Mouse (Mus musculus): ENCODE data around the gene Esf1.

- TF ChIP-seq EP300 (IDR thresholded peaks at IDR 0.05; ENCODE audit: low read depth) (no peak), CTCF (IDR thresholded peaks at IDR 0.05; ENCODE audit: low read depth) (no peak)
Measured at GRCm38 (mm10) chr2:140200713-140201112, 30.3 kb upstream of the Esf1 start.

Measured in liver, embryonic 14.5 days (tissue).